Comparison of ENCODE assay signal across 15 mouse cellular contexts in genomic region chr16:8345216-8345615, GRCm38 (mm10).
"Had no signal": no experiment of that assay in that cellular context is flagged by ENCODE, and none has a peak within 500 bp of the region (broad histone marks: within the 10 kb centered on the region; RNA-seq: fewer than 3 reads in every experiment).

No protein-coding gene starts in this region.

- H3K27ac ChIP-seq: lung, embryonic 15.5 days; macrophage; midbrain, embryonic 13.5 days; midbrain, embryonic 15.5 days; neural tube, embryonic 12.5 days; stomach, embryonic 15.5 days; stomach, postnatal 0 days had no signal

- H3K4me1 ChIP-seq: lung, embryonic 15.5 days; megakaryocyte, embryonic 14.5 days; midbrain, embryonic 13.5 days; midbrain, embryonic 15.5 days; neural tube, embryonic 12.5 days; stomach, embryonic 15.5 days had no signal

- H3K27me3 ChIP-seq: lung, embryonic 15.5 days; megakaryocyte, embryonic 14.5 days; midbrain, embryonic 13.5 days; midbrain, embryonic 15.5 days; neural tube, embryonic 12.5 days; stomach, embryonic 15.5 days had no signal

- H3K36me3 ChIP-seq: lung, embryonic 15.5 days; midbrain, embryonic 13.5 days; midbrain, embryonic 15.5 days; neural tube, embryonic 12.5 days; stomach, embryonic 15.5 days had no signal

- DNase-seq: lung, adult 18-20 months; lung, postnatal 14 days; lung, postnatal 36 days; right cerebral cortex, postnatal 14 days; thymus, adult 2 months; thymus, postnatal 25 days; thymus, postnatal 4 days had no signal

- H3K4me3 ChIP-seq: lung, embryonic 15.5 days; megakaryocyte, embryonic 14.5 days; midbrain, embryonic 13.5 days; midbrain, embryonic 15.5 days; neural tube, embryonic 12.5 days; stomach, embryonic 15.5 days had no signal

- H3K9me3 ChIP-seq: lung, embryonic 15.5 days; megakaryocyte, embryonic 14.5 days; midbrain, embryonic 13.5 days; midbrain, embryonic 15.5 days; neural tube, embryonic 12.5 days; stomach, embryonic 15.5 days had no signal
